Mouse (Mus musculus) cerebellum, postnatal 10 days (tissue): ENCODE results near the gene Lrif1.
"Not testable (repeated sequence)": the region's sequence is repeated elsewhere in the genome, so short reads cannot be mapped to it uniquely, and the experiment has no call there.

Experiments used
- DNase-seq, 2 experiments: peaks; one replicate each; pipeline ENCODE4 v3.0.0; 2021; ENCODE audit warnings: mixed read lengths in 2 of 2

The Lrif1 gene

GRCm38 (mm10) chr3:106684830-106685229, at the start of gene Lrif1:
Gene Lrif1 (plus strand): TSS chr3:106684987.
- DNase-seq = peak; percentile 87 to 89

GRCm38 (mm10) chr3:106672811-106673210, 12.0 kb upstream of the Lrif1 start:
- not testable (repeated sequence) for DNase-seq

- DNase-seq = no peak
These were observed 594 bp downstream of the Lrif1 start for GRCm38 (mm10) chr3:106685381-106685780.

- peak; percentile 96 to 97 for DNase-seq
These were observed 36.7 kb downstream of the Lrif1 start for GRCm38 (mm10) chr3:106721397-106722027.

- peak; percentile 85 to 90 for DNase-seq
These were observed 37.5 kb downstream of the Lrif1 start for GRCm38 (mm10) chr3:106722028-106722945.

- no peak for DNase-seq
These were observed 71.1 kb downstream of the Lrif1 start for GRCm38 (mm10) chr3:106755898-106756297.

- no peak for DNase-seq
These were observed 87.0 kb downstream of the Lrif1 start for GRCm38 (mm10) chr3:106771834-106772233.

- DNase-seq = no peak
These were observed 100.3 kb downstream of the Lrif1 start for GRCm38 (mm10) chr3:106785130-106785529.
